Mouse (Mus musculus) heart, postnatal 4 days (tissue): ENCODE data around the gene Rsph10b. TPM values are rescaled to one million over a fixed set of nuclear protein-coding genes. Genes with fewer than 3 reads are reported as not detected.

Source experiments
- DNase-seq: peaks from one replicate; pipeline ENCODE4 v3.0.0; 2021
- total RNA-seq, 2 experiments: library from RNA; stranded (reverse); gene quantifications; 2 replicates each; pipeline ENCODE4 v1.2.3; 2021

Rsph10b gene
- total RNA-seq = under 1 TPM; 0.33 to 0.38 TPM

- no peak for DNase-seq
Measured at GRCm38 (mm10) chr5:143932831-143933230, at the start of gene Rsph10b. TSS of gene Rsph10b (plus strand) at chr5:143933035.

GRCm38 (mm10) chr5:143885274-143885673 is 47.6 kb upstream of the Rsph10b start:
- DNase-seq = no peak

GRCm38 (mm10) chr5:143890741-143891140 is 42.1 kb upstream of the Rsph10b start:
- no peak for DNase-seq

GRCm38 (mm10) chr5:143892255-143892886 is 40.5 kb upstream of the Rsph10b start:
- DNase-seq = peak; percentile 14

- no peak for DNase-seq
Measured at GRCm38 (mm10) chr5:143893396-143893795, 39.4 kb upstream of the Rsph10b start.

- DNase-seq = no peak
Measured at GRCm38 (mm10) chr5:143897635-143898330, 35.1 kb upstream of the Rsph10b start, which contains the start of gene Ankrd61. TSS of gene Ankrd61 (minus strand) at chr5:143897685.

- no peak for DNase-seq
Measured at GRCm38 (mm10) chr5:143902111-143902510, 30.7 kb upstream of the Rsph10b start.

- no peak for DNase-seq
Measured at GRCm38 (mm10) chr5:143903813-143904212, 29.0 kb upstream of the Rsph10b start.

- no peak for DNase-seq
Measured at GRCm38 (mm10) chr5:143906429-143906828, 26.4 kb upstream of the Rsph10b start.

- DNase-seq = no peak
Measured at GRCm38 (mm10) chr5:143908926-143909325, 23.9 kb upstream of the Rsph10b start.

GRCm38 (mm10) chr5:143909417-143910400 is 23.1 kb upstream of the Rsph10b start, which contains the start of the genes Aimp2 and Pms2:
TSS of gene Aimp2 (minus strand) at chr5:143909847.
TSS of gene Pms2 (plus strand) at chr5:143909964.
- DNase-seq = peak; percentile 96

GRCm38 (mm10) chr5:143916221-143916620 is 16.6 kb upstream of the Rsph10b start:
- DNase-seq = no peak

GRCm38 (mm10) chr5:143917418-143917817 is 15.4 kb upstream of the Rsph10b start:
- DNase-seq = peak; percentile 69

- DNase-seq = no peak
Measured at GRCm38 (mm10) chr5:143918120-143918519, 14.7 kb upstream of the Rsph10b start.

- DNase-seq = no peak
Measured at GRCm38 (mm10) chr5:143924781-143925452, 7.9 kb upstream of the Rsph10b start.

GRCm38 (mm10) chr5:143927875-143928274 is 5.0 kb upstream of the Rsph10b start, which contains the start of gene Gm42421:
TSS of gene Gm42421 (plus strand) at chr5:143928175.
- no peak for DNase-seq

- DNase-seq = no peak
Measured at GRCm38 (mm10) chr5:143929291-143929690, 3.5 kb upstream of the Rsph10b start.

GRCm38 (mm10) chr5:143930656-143931055 is 2.2 kb upstream of the Rsph10b start:
- DNase-seq = no peak

GRCm38 (mm10) chr5:143931863-143932580 is 813 bp upstream of the Rsph10b start:
- DNase-seq = no peak

GRCm38 (mm10) chr5:143933414-143933813 is 579 bp downstream of the Rsph10b start:
- no peak for DNase-seq

GRCm38 (mm10) chr5:143933875-143934274 is 1.0 kb downstream of the Rsph10b start:
- no peak for DNase-seq
